Mouse (Mus musculus): ENCODE data around the gene Reep3.

- TF ChIP-seq CTCF (IDR thresholded peaks at IDR 0.05; ENCODE audit: borderline replicate concordance, extremely low read depth, insufficient read depth, insufficient read length): no peak
- TF ChIP-seq POLR2A (IDR thresholded peaks at IDR 0.05; ENCODE audit: borderline replicate concordance, extremely low read depth, insufficient read depth, insufficient read length, poor library complexity, severe bottlenecking): no peak
Observed at GRCm38 (mm10) chr10:67016615-67017278, 80.0 kb downstream of the Reep3 start.
